Mouse (Mus musculus) CH12.LX (cell line): Measurements from ENCODE around the gene Cd200r1. TPM values are rescaled to one million over a fixed set of nuclear protein-coding genes. Genes with fewer than 3 reads are reported as not detected.

Source experiments
- DNase-seq: peaks from one replicate; pipeline ENCODE4 v3.0.0-alpha.2; 2013; ENCODE audit errors: extremely low read depth
- H3K27ac ChIP-seq: 2 replicates; pipeline ENCODE4 v1.5.1; 2012; ENCODE audit warnings: low read depth, mild to moderate bottlenecking, control low read depth, moderate library complexity; ENCODE audit not compliant: insufficient read depth
- H3K27me3 ChIP-seq: replicated peaks from 2 replicates; pipeline ENCODE3; 2012; ENCODE audit warnings: inconsistent platforms
- H3K36me3 ChIP-seq, 2 experiments: replicated peaks in 1 of 2; 2 replicates each; pipeline versions ENCODE3 to v1.6.1; 2012; ENCODE audit warnings: inconsistent platforms in 1 of 2, low read length in 1 of 2, mild to moderate bottlenecking in 1 of 2, mixed read lengths in 1 of 2, moderate library complexity in 1 of 2; ENCODE audit not compliant: control insufficient read depth in 1 of 2, insufficient read depth in 1 of 2
- H3K4me1 ChIP-seq, 2 experiments: 2 replicates each; pipeline ENCODE4 v1.6.1; 2012; ENCODE audit warnings: inconsistent platforms in 1 of 2, moderate library complexity in 1 of 2; ENCODE audit not compliant: insufficient read depth in 2 of 2, control insufficient read depth in 1 of 2
- H3K4me2 ChIP-seq: 2 replicates; pipeline ENCODE4 v1.6.1; 2012; ENCODE audit warnings: low read depth, mild to moderate bottlenecking, control low read depth; ENCODE audit not compliant: poor library complexity, insufficient read depth, severe bottlenecking
- H3K4me3 ChIP-seq, 3 experiments: fragments of 150-350 bp in 1 of 3; sonication (generic) in 1 of 3; replicated peaks in 1 of 3; 2 replicates each; pipeline versions ENCODE3 to v1.5.1; 2011 to 2012; ENCODE audit warnings: low read depth in 2 of 3, low read length in 2 of 3, mild to moderate bottlenecking in 2 of 3, moderate library complexity in 2 of 3, control low read depth in 1 of 3, improper control_type of control experiment in 1 of 3, inconsistent platforms in 1 of 3, mixed read lengths in 1 of 3; ENCODE audit not compliant: poor library complexity in 1 of 3
- H3K79me2 ChIP-seq: replicated peaks from 2 replicates; pipeline ENCODE4 v1.6.1; 2012; ENCODE audit warnings: mild to moderate bottlenecking, moderate library complexity; ENCODE audit not compliant: control insufficient read depth, poor library complexity, insufficient read depth, severe bottlenecking; ENCODE audit errors: extremely low read depth
- H3K9ac ChIP-seq: 2 replicates; pipeline ENCODE4 v1.6.1; 2012; ENCODE audit warnings: low read depth, mild to moderate bottlenecking, control low read depth, moderate library complexity; ENCODE audit not compliant: insufficient read depth
- H3K9me3 ChIP-seq: replicated peaks from 2 replicates; pipeline ENCODE3; 2012; ENCODE audit warnings: low read length, inconsistent platforms, mixed read lengths
- CHD2 ChIP-seq: IDR thresholded peaks from 2 replicates; pipeline ENCODE4 v1.6.1; 2011; ENCODE audit warnings: low read length, improper control_type of control experiment
- CTCF ChIP-seq, 2 experiments: IDR thresholded peaks in 1 of 2; conservative IDR thresholded peaks in 1 of 2; 2 replicates each; pipeline ENCODE4 v1.5.1; 2011 to 2012; ENCODE audit warnings: low read depth in 2 of 2, low read length in 2 of 2, improper control_type of control experiment in 1 of 2, inconsistent platforms in 1 of 2, mild to moderate bottlenecking in 1 of 2, moderate library complexity in 1 of 2
- E2F4 ChIP-seq: IDR thresholded peaks from 2 replicates; pipeline ENCODE4 v1.6.1; 2011; ENCODE audit warnings: low read depth, low read length, improper control_type of control experiment; ENCODE audit not compliant: insufficient replicate concordance
- HCFC1 ChIP-seq: IDR thresholded peaks from 2 replicates; pipeline ENCODE4 v1.6.1; 2012; ENCODE audit warnings: low read depth, mild to moderate bottlenecking, inconsistent platforms, low read length, improper control_type of control experiment
- IRF4 ChIP-seq: IDR thresholded peaks from 2 replicates; pipeline ENCODE4 v1.6.1; 2014; ENCODE audit warnings: low read depth, mild to moderate bottlenecking, inconsistent platforms, low read length, improper control_type of control experiment
- JUN ChIP-seq: IDR thresholded peaks from 2 replicates; pipeline ENCODE4 v1.6.1; 2011; ENCODE audit warnings: low read depth, mild to moderate bottlenecking, low read length, improper control_type of control experiment, moderate library complexity; ENCODE audit not compliant: insufficient read depth
- KAT2A ChIP-seq: IDR thresholded peaks from 2 replicates; pipeline ENCODE4 v1.6.1; 2012; ENCODE audit warnings: low read length, improper control_type of control experiment, inconsistent platforms; ENCODE audit not compliant: insufficient replicate concordance
- MAFK ChIP-seq: IDR thresholded peaks from 2 replicates; pipeline ENCODE4 v1.6.1; 2011; ENCODE audit warnings: low read length, improper control_type of control experiment; ENCODE audit not compliant: insufficient replicate concordance
- MAX ChIP-seq: IDR thresholded peaks from 2 replicates; pipeline ENCODE4 v1.6.1; 2011; ENCODE audit warnings: low read length, improper control_type of control experiment
- MYC ChIP-seq: IDR thresholded peaks from 2 replicates; pipeline ENCODE4 v1.6.1; 2011; ENCODE audit warnings: low read depth, mild to moderate bottlenecking, improper control_type of control experiment, low read length
- NELFE ChIP-seq: IDR thresholded peaks from 2 replicates; pipeline ENCODE4 v1.6.1; 2011; ENCODE audit warnings: low read depth, low read length, improper control_type of control experiment
- POLR2AphosphoS2 ChIP-seq: IDR thresholded peaks from 2 replicates; pipeline ENCODE4 v1.6.1; 2011; ENCODE audit warnings: low read depth, low read length, improper control_type of control experiment
- RAD21 ChIP-seq: IDR thresholded peaks from 2 replicates; pipeline ENCODE4 v1.6.1; 2011; ENCODE audit warnings: low read depth, mild to moderate bottlenecking, low read length, improper control_type of control experiment, moderate library complexity
- SMC3 ChIP-seq: IDR thresholded peaks from 2 replicates; pipeline ENCODE4 v1.6.1; 2011; ENCODE audit warnings: low read depth, low read length, improper control_type of control experiment
- TBP ChIP-seq: conservative IDR thresholded peaks from 2 replicates; pipeline ENCODE4 v1.6.1; 2011; ENCODE audit warnings: low read depth, low read length, improper control_type of control experiment
- TCF12 ChIP-seq: IDR thresholded peaks from 2 replicates; pipeline ENCODE4 v1.6.1; 2014; ENCODE audit warnings: low read depth, mild to moderate bottlenecking, inconsistent platforms, low read length, improper control_type of control experiment
- UBTF ChIP-seq: IDR thresholded peaks from 2 replicates; pipeline ENCODE4 v1.6.1; 2012; ENCODE audit warnings: low read depth, mild to moderate bottlenecking, inconsistent platforms, low read length, improper control_type of control experiment, moderate library complexity
- USF1 ChIP-seq: IDR thresholded peaks from 2 replicates; pipeline ENCODE4 v1.6.1; 2014; ENCODE audit warnings: low read depth, mild to moderate bottlenecking, inconsistent platforms, low read length, improper control_type of control experiment
- ZC3H11A ChIP-seq: IDR thresholded peaks from 2 replicates; pipeline ENCODE4 v1.6.1; 2012; ENCODE audit warnings: low read depth, mild to moderate bottlenecking, inconsistent platforms, low read length, improper control_type of control experiment
- ZKSCAN1 ChIP-seq: IDR thresholded peaks from 2 replicates; pipeline ENCODE4 v1.6.1; 2012; ENCODE audit warnings: low read depth, inconsistent platforms, low read length, improper control_type of control experiment, borderline replicate concordance
- ZMIZ1 ChIP-seq: IDR thresholded peaks from 2 replicates; pipeline ENCODE4 v1.6.1; 2012; ENCODE audit warnings: low read depth, mild to moderate bottlenecking, inconsistent platforms, low read length, improper control_type of control experiment
- ZNF384 ChIP-seq: IDR thresholded peaks from 2 replicates; pipeline ENCODE4 v1.6.1; 2012; ENCODE audit warnings: low read depth, low read length, improper control_type of control experiment, inconsistent platforms
- dilution Hi-C: fragments of 300-500 bp; cut with MboI; formaldehyde crosslinking; loops from 2 replicates; pipeline ENCODE4 v1.14.3; 2020; ENCODE audit warnings: low sequenced_read_pairs; ENCODE audit not compliant: extremely low pct_unique_long_range_greater_than_20kb, extremely low pct_ligation_motif_present
- in situ Hi-C: fragments of 300-500 bp; cut with MboI; formaldehyde crosslinking; loops from 3 replicates; pipeline ENCODE4 v1.14.3; 2019; ENCODE audit warnings: low sequenced_read_pairs, low pct_ligation_motif_present, low pct_unique_long_range_greater_than_20kb, mixed read lengths
- polyA plus RNA-seq: library from polyadenylated mRNA; unstranded; fragments of >175 nt; gene quantifications from 2 replicates; pipeline ENCODE4 v1.2.1, GENCODE M21; 2012; ENCODE audit warnings: low read depth; ENCODE audit not compliant: insufficient read length
- total RNA-seq, 2 experiments: library from RNA; depleted of rRNA; stranded (reverse); fragments of 300-350 nt in 1 of 2; fragments of >200 nt in 1 of 2; gene quantifications; 2 replicates each; pipeline ENCODE4 v1.2.3; 2012 to 2014

The Cd200r1 gene
- total and polyA plus RNA-seq, 3 experiments, result 1.2 to 5.4 (median 1.3) TPM

- no peak overlapping the region for H3K4me2 ChIP-seq
- DNase-seq, result no peak
- dilution Hi-C loops, result no loop called here
- TF ChIP-seq E2F4 (no peak), IRF4 (no peak), CTCF (conservative IDR thresholded peaks at IDR 0.05 in 1 of 2, IDR thresholded peaks at IDR 0.05 in 1 of 2; ENCODE audit: low read depth in 2 of 2, low read length in 2 of 2) (no peak), JUN (no peak)
- H3K36me3 ChIP-seq, result peaks cover 35 to 62% of the 10 kb centered on the region in 2 experiments
- in situ Hi-C loops, result loop anchor here (10.0 kb wide), 1 partner anchor 243 kb away; no protein-coding TSS in a partner anchor
- H3K4me3 ChIP-seq, result no peak overlapping the region
- no peaks in the 10 kb centered on the region for H3K27me3 ChIP-seq
- peaks cover 40% of the 10 kb centered on the region for H3K79me2 ChIP-seq
- H3K4me1 ChIP-seq, result peaks cover 2 to 25% of the 10 kb centered on the region in 2 experiments; a peak in 2 of 4 replicates
- H3K9ac ChIP-seq, result no peak overlapping the region
- no peaks in the 10 kb centered on the region for H3K9me3 ChIP-seq
- no peak overlapping the region for H3K27ac ChIP-seq
Measured at GRCm38 (mm10) chr16:44727525-44727924, 38.0 kb upstream of the Cd200r1 start.

DNA sequence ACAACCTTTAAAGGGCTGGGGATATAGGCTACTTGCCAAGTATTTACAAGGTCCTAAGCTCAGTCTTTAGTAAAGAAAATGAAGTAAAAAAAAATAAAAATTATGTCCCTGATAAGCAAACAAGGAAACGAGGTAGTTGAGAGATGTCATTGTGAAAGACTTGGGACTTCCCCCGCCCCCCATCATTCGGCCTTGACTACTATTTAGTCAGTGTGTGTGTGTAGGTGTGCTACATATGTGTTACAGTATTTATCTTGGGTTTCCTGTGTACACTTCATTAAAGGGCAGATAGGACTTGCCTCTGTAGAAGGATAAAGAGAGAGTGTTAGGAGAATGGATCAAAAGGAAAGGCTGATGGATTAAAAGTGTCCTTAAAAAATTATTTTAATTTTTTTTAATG is 31.5 kb upstream of the Cd200r1 start:
- peak; percentile 39 for DNase-seq
- no peaks in the 10 kb centered on the region for H3K27me3 ChIP-seq

DNA sequence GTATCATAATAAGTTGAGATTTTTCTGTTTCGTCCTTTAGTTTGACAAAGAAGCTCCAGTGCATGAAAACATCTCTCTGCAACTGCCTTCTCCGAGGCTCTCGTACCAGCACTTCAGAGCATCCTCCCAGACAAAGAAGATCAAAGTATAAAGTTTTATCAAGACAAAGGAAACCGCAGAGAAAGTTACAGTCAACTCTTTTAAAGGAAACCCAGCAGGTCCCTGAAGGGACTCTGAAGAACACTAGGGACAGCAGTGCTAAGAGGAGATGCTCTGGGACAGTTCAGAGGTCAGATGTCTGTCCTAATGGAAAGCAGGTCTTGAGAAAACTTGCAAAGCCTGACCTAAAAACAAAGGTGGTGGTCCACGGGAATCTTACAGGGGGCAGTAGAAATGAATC is 29.9 kb upstream of the Cd200r1 start:
- Histone ChIP-seq H3K4me3 (no peak overlapping the region), H3K36me3 (peaks cover 68 to 93% of the 10 kb centered on the region in 2 experiments), H3K4me1 (peaks cover 0 to 9% of the 10 kb centered on the region in 2 experiments; a peak in 2 of 4 replicates), H3K9me3 (no peaks in the 10 kb centered on the region), H3K4me2 (no peak overlapping the region), H3K27ac (no peak overlapping the region), H3K9ac (no peak overlapping the region), H3K79me2 (no peaks in the 10 kb centered on the region; the same call in 1 of the 2 replicates), H3K27me3 (no peaks in the 10 kb centered on the region)
- TF ChIP-seq MAX, result no peak
- no peak for TF ChIP-seq TBP
- TF ChIP-seq MYC, result no peak
- TF ChIP-seq ZKSCAN1, result no peak
- no peak for TF ChIP-seq MAFK
- no peak for TF ChIP-seq ZNF384
- no peak for TF ChIP-seq KAT2A
- TF ChIP-seq SMC3, result no peak
- TF ChIP-seq CHD2, result no peak
- TF ChIP-seq JUN, result no peak
- no peak for TF ChIP-seq TCF12
- no peak for DNase-seq
- dilution Hi-C loops (no loop called here), in situ Hi-C loops (no loop called here)

More for the DNA sequence above, 31.5 kb upstream of the Cd200r1 start:
- in situ Hi-C loops, result no loop called here
- H3K79me2 ChIP-seq, result no peaks in the 10 kb centered on the region
- dilution Hi-C loops, result no loop called here
- H3K36me3 ChIP-seq, result peaks cover 73 to 97% of the 10 kb centered on the region in 2 experiments
- TF ChIP-seq UBTF (no peak), ZMIZ1 (no peak), E2F4 (no peak), POLR2AphosphoS2 (no peak), CHD2 (no peak), USF1 (no peak), CTCF (conservative IDR thresholded peaks at IDR 0.05 in 1 of 2, IDR thresholded peaks at IDR 0.05 in 1 of 2; ENCODE audit: low read depth in 2 of 2, low read length in 2 of 2) (no peak), NELFE (no peak), ZNF384 (no peak), ZC3H11A (no peak), RAD21 (no peak), MAX (no peak), HCFC1 (no peak)
- H3K4me1 ChIP-seq, result peaks cover 0 to 9% of the 10 kb centered on the region in 2 experiments; a peak in 2 of 4 replicates
- no peak overlapping the region for H3K4me2 ChIP-seq
- no peak overlapping the region for H3K4me3 ChIP-seq
- H3K9ac ChIP-seq, result no peak overlapping the region
- no peaks in the 10 kb centered on the region for H3K9me3 ChIP-seq
- H3K27ac ChIP-seq, result no peak overlapping the region
